In genomic region chr8:70157240-70157800, GRCm38 (mm10) we compare ENCODE assay signal across 17 mouse cellular contexts. TPM values are rescaled to one million over a fixed set of nuclear protein-coding genes. Genes with fewer than 3 reads are reported as not detected.
"Had no signal": no experiment of that assay in that cellular context is flagged by ENCODE, and none has a peak within 500 bp of the region (broad histone marks: within the 10 kb centered on the region; RNA-seq: fewer than 3 reads in every experiment).

No protein-coding gene starts in this region.

- H3K36me3 ChIP-seq: midbrain, embryonic 12.5 days; neural tube, embryonic 12.5 days; stomach, embryonic 15.5 days had no signal

- DNase-seq: lung, adult 18-20 months; lung, embryonic 14.5 days; lung, postnatal 14 days; lung, postnatal 36 days; midbrain, embryonic 14.5 days; right cerebral cortex, postnatal 14 days; thymus, adult 2 months; thymus, postnatal 25 days; thymus, postnatal 4 days had no signal

- H3K9me3 ChIP-seq: megakaryocyte, embryonic 14.5 days; midbrain, embryonic 12.5 days; neural tube, embryonic 12.5 days; stomach, embryonic 15.5 days had no signal

- H3K27me3 ChIP-seq: neural tube, embryonic 12.5 days; stomach, embryonic 15.5 days had no signal

- H3K9ac ChIP-seq: midbrain, embryonic 12.5 days; stomach, embryonic 15.5 days had no signal

- H3K4me3 ChIP-seq: neural tube, embryonic 12.5 days had no signal

- H3K27ac ChIP-seq: macrophage; neural tube, embryonic 12.5 days; stomach, embryonic 15.5 days; stomach, postnatal 0 days had no signal

RNA-seq across cellular contexts. Expression of gene Mef2b, which starts 17.8 kb away (rescaled TPM):
- total RNA-seq: megakaryocyte progenitor cell, adult 5-6 weeks had no signal
- polyA plus RNA-seq: liver, embryonic 16.5 days; macrophage had no signal
